Mouse (Mus musculus): Measurements from ENCODE around the gene Trim43b. TPM values are rescaled to one million over a fixed set of nuclear protein-coding genes. Genes with fewer than 3 reads are reported as not detected.

Trim43b gene
- polyA plus RNA-seq, 1 experiment from 2014 or later: not detected

Other genes with a start within 250 kb of the Trim43b start
- gene Bcl2a1a, start 135.9 kb downstream of the Trim43b start, polyA plus RNA-seq (2014; fragmentation: Nextera tagmentation; extraction: Ambion mirVana): not detected in 2 replicates
- not detected in 2 replicates for gene Bcl2a1b, start 106.4 kb upstream of the Trim43b start, polyA plus RNA-seq (2014; fragmentation: Nextera tagmentation; extraction: Ambion mirVana)
- gene Gm29094, start 106.5 kb upstream of the Trim43b start, polyA plus RNA-seq (2014; fragmentation: Nextera tagmentation; extraction: Ambion mirVana): 0.36 TPM in 1 of 2 replicates, not detected in the other
- 17.3 and 22.2 TPM in 2 replicates for gene Mthfs, start 117.8 kb upstream of the Trim43b start, polyA plus RNA-seq (2014; fragmentation: Nextera tagmentation; extraction: Ambion mirVana)